Mouse (Mus musculus) mature B cell (primary cell): ENCODE results near the gene Ppp1r11.
"Not testable (repeated sequence)": the region's sequence is repeated elsewhere in the genome, so short reads cannot be mapped to it uniquely, and the experiment has no call there.

Experiments used
- in situ Hi-C: fragments of 300-500 bp; cut with MboI; formaldehyde crosslinking; loops from 2 replicates; pipeline ENCODE4 v1.14.3; 2019

Gene Ppp1r11

DNA sequence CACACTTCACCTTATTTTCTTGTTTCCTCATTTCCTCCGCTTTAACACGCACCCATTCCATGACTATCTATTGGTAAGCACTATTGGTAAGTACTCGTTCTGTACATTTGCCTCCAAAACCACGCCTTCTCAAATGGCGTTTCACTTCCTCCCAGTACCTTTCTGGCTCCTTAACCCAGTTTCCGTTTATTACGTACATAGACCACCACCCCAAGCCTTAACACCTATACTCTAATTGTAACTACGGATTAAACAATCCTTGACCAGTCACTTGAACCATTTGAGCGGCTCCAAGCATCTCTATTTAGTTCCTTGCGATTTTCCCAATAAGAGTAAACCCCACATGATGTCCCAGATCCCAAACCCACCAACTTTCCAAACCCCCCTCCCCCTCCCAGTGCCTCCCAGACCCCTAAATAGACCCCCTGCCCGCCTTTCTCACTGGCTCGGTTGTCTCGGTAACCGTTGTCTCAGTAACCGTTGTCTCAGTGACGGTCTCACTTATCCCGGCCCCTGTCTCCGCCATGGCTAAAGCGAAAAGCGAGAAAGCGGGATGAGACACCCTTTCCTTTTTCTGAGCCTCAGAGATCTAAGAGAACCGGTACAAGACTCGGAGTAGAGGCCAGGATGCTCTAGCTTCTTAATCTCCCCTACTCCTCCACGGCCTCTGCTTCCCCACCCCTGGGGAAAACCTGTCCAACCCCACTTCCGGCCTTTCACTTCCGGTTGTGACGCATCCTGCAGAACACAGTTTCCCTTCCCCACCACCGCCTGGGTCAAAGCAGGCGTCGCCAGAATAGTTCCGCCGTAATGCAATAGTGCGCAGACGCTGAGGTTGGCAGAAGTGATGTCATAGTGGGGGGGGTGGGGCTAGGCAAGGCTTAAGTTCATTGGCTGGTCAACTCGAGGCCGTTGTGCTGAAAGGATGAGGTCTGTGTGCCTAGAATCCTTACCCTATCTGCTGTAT is at the start of gene Ppp1r11:
Ppp1r11 (minus strand) TSS at position 761 of the 967 bp plus-strand sequence.
- in situ Hi-C loops = no loop called here

DNA sequence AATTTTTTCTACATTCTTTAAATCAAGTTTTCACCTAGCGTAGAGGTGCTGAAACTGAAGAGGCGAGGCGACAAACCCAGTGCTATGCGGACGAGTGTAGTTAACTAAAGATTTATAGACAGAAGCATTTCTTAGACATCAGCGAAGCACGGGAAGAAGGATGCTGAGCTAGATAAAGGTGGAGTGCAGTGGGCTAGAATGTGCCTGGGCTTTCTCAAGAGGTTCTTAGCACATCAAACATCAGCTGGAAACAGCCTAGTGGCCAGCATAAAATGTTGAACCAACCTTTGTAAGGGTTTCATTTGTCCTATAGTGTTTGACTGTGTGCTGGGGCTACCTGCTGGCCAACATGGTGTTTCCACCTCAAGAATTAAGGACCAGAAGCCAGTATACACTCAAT is 49.3 kb upstream of the Ppp1r11 start, which contains the start of gene Zfp57:
Zfp57 (plus strand) TSS at position 301 of the 400 bp plus-strand sequence.
- in situ Hi-C loops = no loop called here

DNA sequence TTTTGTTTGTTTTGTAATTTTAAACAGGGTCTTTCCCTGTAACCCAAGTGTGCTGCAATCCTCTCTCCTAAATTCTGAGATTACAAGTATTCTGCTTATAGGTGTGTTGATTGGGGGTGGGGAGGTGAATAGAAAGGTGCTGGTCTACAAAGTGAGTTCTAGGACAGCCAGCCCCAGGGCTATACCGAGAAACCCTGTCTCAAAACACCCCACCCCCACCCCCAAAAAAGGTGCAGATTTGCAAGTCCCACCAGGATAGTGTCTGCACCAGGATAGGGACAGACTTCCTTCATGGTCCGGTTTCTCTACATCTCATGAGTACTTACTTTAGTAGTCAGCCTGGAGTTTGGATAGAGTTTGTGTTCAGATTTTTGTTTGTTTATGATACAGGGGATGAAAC is 46.9 kb upstream of the Ppp1r11 start:
- in situ Hi-C loops = no loop called here

DNA sequence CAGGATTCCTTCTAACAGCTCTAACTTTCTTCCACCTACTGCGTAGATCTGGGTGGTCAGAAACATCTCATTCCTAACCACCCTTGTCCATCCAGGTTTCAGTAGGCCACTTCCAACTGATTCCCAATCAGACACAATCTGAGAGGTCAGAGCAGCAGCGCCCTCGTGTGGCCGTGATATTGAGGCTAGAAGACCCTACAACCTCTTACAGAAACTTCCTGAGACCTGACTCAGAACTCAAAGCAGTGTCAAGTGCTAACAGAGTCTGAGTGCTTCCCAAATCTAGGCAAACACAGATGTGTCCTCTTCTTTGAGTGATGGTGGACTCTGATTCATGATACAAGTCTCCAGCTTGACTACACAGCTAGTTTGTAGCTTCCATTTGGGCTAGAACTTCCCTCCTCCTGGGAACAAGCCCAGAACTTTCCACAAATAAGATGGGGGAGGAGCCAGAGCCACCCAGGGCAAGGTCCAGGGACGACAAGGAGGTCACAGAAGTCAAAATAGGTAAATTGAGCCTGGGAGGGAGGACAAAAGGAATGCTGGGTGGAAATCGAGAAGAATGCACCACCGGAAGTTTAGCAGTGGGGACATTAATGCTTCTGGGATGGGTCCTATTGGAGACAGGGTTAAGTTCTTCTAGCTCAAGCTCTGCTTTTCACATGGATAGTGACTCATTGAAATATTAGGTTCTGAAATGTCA is 45.6 kb upstream of the Ppp1r11 start:
- in situ Hi-C loops = no loop called here

DNA sequence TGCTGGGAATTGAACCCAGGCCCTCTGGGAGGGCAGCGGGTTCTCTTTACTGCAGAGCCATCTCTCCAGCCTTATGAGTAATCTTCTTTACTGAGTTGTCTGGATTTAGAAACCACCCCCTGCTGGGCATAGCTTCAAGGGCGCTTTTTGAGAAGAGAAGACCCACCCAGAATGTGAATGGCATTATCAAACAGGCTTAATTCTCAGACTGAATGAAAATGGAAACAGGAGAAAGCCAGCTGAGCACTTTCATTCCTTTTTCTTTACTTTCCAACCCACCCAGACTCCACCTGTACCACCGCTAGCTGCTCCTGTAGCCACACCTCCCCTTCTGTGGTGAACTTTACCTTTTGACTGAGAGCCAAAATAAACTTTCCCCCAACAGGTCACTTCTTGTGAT is 43.9 kb upstream of the Ppp1r11 start:
- in situ Hi-C loops = no loop called here

DNA sequence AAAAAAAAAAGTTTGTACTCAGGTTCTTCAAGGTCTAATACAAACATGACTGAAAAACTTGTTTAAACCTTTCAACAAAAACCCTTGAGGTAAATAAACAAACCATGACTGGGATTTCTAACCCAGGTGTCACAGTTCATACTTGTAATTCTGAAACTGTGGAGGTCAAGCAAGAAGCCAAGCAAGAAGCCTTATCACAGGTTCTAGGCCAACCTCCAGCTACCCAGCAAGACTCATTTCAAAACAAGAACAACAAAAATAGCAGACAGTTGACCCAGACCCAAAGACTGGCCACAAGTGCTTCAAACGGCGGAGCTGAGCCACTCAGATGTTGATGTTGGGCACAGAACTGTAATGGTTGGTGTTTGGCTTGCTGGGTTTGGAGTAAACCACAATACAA is 43.0 kb upstream of the Ppp1r11 start:
- in situ Hi-C loops = no loop called here

DNA sequence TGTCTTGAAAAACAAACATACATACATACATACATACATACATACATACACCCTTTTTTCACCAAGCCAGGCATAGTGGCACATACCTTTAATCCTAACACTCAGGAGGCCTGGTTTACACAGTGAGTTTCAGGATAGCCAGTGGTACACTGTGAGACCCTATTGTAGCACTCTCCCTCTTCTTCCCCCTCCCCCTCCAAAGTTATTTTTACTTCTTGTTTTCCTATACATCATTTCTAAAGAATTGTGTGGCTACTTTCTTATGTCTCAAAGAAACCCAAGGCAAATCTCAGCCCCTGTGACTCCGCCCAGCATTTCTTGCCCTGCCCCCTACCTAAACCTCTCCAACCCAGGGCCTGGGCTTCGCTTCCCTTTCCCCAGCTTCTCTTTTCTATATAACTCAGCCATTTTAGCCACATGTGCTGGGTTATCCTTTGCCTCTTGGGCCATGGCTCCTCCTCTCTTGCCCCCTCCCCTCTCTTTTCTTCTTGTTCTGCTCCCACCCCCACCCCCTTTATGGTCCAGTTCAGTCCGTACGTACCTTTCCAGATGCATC is 42.3 kb upstream of the Ppp1r11 start:
- in situ Hi-C loops = no loop called here

DNA sequence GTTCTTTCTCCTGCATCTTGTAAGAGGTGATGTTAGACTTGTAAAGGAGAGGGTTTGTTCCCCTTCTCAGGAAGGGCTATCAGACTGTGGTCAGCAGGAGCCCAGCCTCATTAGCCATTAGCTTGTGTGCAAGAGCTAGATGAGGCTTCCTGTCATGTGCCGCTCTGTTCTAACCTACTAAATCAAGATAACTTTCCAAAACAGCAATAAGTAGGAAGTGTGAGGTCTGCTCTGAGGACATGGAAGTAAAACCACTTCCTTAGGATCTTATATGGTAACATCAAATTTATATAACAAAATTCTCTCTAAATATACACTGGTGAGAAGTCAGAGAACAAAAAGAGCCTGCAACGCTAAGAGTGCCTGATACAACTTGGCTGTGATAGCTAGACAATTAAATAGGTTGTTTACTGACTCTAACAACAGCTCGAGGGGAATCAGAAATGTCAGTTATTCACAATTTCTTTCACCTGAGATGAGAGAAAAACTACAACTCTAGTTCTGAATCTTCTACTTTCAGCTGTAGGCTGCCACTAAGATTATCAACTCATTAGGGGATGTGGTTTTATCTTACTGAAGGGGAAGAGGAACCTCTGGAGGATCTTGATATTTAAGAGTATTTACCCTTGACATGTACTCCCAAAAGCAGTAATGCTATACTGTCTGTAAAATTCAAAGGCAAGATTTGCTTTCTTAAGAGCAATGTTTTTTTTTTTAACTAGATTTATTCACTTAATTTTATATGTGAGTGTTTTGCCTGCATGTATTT is 41.0 kb upstream of the Ppp1r11 start:
- in situ Hi-C loops = no loop called here

DNA sequence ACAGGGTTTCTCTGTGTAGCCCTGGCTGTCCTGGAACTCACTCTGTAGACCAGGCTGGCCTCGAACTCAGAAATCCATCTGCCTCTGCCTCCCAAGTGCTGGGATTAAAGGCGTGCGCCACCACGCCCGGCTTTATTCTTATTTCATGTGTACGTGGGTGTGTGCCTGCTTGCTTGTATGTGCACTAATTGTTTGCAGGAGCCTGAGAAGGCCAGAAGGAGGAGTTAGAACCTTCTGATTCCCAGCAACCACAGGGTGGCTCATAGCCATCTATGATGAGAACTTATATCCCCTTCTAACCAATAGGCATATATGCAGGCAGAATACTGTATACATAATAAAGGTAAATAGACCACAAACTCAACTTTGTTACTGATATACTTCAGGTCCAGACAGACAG is 39.1 kb upstream of the Ppp1r11 start:
- in situ Hi-C loops = not testable (repeated sequence)

DNA sequence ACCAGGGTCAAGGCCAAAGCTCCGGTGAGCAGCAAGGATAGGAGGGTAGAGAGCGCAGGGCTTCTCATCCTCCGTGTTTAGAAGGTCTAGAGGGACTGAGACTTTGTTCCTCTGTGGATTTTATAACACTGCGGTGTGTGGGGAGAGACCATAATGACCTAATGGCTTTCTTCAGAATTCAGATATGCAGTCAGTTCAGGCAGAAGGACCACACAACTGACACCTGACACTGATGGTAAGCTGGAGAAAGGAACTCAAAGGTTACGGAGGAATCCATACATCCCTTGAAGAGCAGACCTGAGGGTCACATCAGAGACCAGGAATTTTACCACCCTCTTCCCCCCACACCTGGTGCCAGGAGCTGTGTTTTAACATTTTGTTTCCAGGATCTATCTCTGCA is 37.9 kb upstream of the Ppp1r11 start, which contains the start of gene H2-M5:
H2-M5 (minus strand) TSS at position 101 of the 400 bp plus-strand sequence.
- in situ Hi-C loops = no loop called here

DNA sequence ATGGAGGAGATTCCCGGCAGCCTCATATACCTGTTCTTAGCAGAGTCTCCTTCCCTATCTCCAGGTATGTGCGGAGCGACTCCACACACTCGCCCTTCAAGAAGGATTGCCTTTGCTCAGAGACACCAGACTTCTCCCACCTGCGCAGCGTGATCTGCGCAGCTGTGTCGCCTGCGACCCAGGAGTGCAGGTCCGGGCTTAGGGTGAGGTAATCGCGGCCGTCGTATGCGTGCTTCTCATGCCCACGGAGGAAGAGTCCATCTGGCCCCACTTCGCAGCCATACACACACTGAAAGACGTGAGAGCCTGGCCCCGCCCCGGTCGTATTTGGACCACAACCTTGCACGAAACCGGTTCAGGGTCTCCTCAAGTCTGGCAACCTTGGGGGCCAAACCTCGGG is 36.9 kb upstream of the Ppp1r11 start:
- in situ Hi-C loops = no loop called here

DNA sequence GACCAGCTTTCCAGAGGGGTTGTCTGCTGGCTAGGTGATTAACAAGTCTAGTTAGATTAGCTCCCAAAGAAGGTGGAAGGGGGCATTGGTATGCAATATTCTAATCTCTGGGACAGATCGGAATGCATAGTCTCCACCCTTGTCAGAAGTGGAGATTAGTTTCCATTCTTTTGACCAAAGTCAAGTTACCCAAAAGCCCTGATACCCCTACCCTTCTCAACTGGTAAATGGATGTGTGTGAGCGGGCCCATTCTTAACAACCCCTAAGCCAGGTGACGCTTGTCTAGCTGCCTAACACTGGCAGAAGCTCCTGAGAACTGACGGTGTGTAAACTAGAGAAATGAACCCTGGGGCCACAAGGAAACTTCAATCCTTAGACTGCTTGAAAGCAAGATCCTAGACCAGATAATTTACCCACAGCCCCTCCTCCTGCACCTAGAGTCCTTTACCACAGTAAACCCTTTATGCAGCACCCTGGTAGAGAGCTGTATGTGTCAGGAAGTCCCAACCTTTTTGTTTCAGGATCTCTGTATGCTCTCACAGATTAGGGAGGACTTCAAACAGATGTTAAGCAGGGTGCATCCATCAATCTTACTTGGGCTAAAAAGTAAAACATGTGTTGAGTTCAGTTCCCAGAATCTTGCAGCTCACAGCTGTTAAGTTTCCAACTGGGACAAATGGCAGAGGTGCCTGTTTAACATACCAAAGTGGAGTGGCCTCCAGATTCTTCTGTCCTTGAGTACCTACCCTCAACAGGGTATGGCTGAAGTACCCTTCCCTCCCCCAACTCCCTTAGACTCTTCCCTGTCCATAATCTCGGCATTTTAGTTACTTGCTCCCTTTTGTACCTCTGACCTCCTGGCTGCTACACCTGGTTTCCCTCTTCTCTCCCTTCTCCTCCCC is 31.0 kb upstream of the Ppp1r11 start:
- in situ Hi-C loops = no loop called here

DNA sequence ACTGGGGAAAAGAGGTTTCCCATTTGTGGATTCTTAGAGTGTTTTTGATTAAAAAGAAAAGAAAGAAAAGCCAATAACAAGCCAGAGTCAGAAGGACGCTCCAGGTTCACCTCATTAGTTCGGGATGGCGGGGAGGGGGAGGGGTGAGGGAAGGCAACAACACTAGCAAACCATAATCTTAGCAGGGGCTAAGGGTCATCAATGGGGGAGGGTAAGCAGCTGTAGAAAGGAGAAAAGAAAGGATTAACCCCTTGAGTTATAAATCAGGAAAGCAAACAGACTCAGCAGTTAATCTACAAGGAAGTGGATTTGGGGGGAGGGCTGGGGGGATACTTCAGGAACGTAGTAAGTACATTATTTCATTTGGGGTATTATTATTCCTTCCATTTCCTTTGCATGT is 30.3 kb upstream of the Ppp1r11 start:
- in situ Hi-C loops = no loop called here

DNA sequence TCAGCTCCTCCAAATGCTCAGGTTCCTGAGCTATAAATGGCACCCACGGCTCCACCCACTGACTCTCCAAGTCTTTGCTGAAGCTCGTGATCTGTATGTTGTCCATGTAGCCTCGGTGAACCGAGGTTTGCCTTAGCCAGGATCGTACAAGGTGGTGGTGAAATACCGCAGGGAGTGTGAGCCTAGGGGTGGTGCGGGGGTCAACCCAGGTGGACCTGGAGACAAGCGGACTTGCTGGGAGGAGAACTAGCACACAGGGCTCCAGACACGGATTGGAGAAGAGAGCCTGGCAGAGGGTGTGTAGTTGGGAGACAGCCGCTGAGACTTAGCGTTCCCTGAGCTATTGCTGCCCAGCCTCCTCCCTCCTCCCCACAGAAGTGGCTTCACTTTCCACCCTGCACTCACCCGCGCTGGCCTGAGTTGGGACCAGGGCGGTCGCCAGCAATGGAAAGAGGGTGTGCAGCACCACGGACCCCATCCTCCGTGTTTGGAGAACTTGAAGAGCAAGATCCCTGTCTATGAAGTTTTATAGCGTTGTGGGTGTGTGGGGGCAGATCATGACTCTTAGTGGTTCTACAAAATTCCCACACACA is 29.8 kb upstream of the Ppp1r11 start, which contains the start of gene 2410137M14Rik:
2410137M14Rik (minus strand) TSS at position 17 of the 593 bp plus-strand sequence.
- in situ Hi-C loops = no loop called here

DNA sequence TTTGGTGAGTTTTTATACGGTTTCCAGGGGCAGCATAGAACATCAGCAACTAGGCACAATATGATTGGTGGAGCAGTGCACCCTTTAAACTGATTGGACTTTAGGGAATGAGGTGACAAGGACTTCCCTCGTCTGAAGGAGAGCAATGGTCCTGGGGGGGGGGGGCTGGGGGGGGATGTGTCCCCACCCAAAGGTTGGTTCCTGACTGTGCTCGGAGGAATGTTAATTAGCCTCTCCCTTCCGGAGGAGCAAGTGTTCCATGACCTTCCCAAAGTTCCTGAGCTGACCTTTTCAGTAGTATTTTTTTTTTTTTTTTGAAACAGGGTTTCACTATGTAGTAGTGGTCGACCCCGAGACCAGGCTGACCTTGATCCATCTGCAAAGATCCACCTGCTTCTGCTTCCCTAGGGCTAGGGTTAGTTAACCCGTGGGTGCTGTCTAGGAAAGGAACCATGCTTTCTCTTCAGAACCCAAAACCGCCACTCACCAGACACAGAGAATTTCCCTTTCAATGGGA is 21.8 kb upstream of the Ppp1r11 start:
- in situ Hi-C loops = no loop called here

DNA sequence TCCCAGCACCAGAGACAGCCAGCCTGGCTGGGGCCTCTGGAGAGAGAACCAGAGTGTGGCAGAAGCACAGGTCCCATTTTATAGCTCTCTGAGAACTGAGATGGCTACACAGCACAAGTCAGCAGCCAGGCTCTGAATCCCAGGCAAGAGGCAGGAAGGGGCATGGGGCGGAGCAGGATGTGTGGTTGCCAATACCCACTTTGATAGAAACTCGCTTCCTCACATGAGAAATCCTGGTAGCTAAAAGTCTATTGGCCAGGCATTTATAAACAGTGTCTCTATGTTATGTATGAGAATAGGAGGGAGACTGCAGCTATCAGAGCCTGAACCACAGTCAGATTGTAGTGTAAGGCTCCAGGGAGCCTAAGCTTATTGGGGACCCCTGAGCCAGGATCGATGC is 21.2 kb upstream of the Ppp1r11 start:
- in situ Hi-C loops = no loop called here

DNA sequence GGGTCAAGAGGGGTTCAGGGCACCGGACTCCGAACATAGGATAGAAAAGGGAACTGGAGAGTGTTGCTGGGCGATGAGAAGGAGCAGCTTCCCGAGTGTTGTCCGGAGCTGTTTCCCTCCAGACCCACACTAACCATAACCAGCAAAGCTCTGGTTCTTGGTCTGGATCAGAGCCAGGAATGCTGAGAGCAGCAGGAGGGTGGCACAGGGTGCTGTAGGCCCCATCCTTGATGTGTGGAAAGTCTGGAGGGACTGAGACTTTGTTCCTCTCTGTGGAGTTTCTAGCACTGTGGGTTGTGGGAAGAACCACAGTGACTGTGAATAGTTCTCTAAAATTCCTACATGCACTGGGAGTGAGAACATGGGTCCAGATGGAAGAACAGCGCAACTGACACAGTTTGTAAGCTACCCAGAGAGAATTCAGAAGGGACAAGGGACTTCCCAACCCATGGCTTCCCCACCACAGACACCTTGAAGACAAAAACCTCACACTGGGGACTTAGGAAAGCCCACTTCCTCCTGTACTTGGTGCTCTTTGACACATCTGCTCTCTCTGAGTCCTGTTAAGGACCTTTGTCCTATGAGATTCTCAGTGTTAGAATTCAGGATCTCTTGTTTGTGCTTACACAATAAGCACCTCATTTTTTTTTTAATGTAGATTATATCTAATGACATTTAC is 19.8 kb upstream of the Ppp1r11 start:
- in situ Hi-C loops = no loop called here

DNA sequence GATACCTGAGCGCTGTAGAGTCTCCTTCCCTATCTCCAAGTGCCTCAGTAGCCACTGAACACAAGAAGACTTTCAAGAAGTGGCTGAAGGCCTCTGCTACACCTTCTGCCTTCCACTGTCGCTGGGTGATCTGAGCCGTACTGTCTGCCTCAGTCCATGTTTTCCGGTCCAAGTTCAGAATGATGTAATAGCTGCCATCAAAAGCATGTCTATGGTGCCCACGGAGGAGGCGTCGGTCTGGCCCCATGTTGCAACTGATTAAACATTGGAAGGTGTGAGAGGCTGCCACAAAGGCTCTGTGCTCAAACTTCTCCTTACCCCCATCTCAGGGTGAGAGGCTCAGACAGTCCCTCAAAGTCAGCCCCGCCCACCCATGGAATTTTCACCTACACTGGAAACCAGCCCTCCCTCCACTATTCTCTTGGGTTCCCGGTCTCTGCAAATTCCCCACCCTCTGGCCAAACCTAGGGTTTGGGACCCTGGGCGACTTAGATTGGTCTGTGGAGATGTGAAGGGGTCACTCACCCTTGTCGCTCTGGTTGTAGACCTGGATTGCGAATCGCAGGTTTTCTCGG is 18.9 kb upstream of the Ppp1r11 start:
- in situ Hi-C loops = no loop called here

DNA sequence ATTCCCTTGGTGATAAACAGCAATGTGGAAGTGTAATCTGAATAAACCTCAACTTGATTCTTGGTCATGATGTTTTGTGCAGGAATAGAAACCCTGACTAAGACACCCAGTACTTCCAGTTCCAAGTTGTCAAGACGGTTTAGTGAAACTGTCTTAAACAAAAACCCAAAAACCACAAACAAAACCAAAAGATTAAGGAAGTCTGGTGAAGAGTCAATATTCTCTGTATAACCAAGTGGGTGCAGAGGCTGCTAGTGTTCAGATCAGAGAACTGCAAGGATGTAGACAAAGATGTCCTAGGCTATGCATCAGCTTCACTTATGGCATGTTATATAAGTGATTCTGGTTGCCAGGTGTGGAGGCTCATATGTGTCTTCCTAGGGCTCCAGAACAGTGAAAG is 15.3 kb upstream of the Ppp1r11 start:
- in situ Hi-C loops = no loop called here
